Mouse (Mus musculus) stomach, embryonic 16.5 days (tissue): ENCODE data around the gene Aff2. TPM values are rescaled to one million over a fixed set of nuclear protein-coding genes. Genes with fewer than 3 reads are reported as not detected.

ENCODE experiments used
- ATAC-seq: fragments of 200-750 bp; cut with Nextera tagmentation; 2 replicates; pipeline ENCODE4 v1.8.0; 2017; ENCODE audit warnings: moderate number of reproducible peaks, moderate TSS enrichment; ENCODE audit not compliant: insufficient read depth, low FRiP score
- H3K27ac ChIP-seq: fragments of 300-500 bp; sonication (generic); 2 replicates; pipeline ENCODE4 v1.5.1; 2014; ENCODE audit warnings: low read length
- H3K27me3 ChIP-seq: fragments of 300-500 bp; sonication (generic); 2 replicates; pipeline ENCODE4 v1.6.1; 2014; ENCODE audit warnings: low read length, control low read depth, mixed read lengths; ENCODE audit not compliant: control insufficient read depth, insufficient read depth
- H3K36me3 ChIP-seq: fragments of 300-500 bp; sonication (generic); 2 replicates; pipeline ENCODE4 v1.6.1; 2014; ENCODE audit warnings: low read length; ENCODE audit not compliant: control insufficient read depth, insufficient read depth
- H3K4me1 ChIP-seq: fragments of 300-500 bp; sonication (generic); 2 replicates; pipeline ENCODE4 v1.6.1; 2014; ENCODE audit warnings: low read length, control low read depth, mixed read lengths; ENCODE audit not compliant: control insufficient read depth, insufficient read depth
- H3K4me2 ChIP-seq: fragments of 300-500 bp; sonication (generic); 2 replicates; pipeline ENCODE4 v1.6.1; 2014; ENCODE audit warnings: low read depth, low read length, mixed read lengths
- H3K4me3 ChIP-seq: fragments of 300-500 bp; sonication (generic); replicated peaks from 2 replicates; pipeline ENCODE4 v1.5.1; 2014; ENCODE audit warnings: mild to moderate bottlenecking, low read length
- H3K9ac ChIP-seq: fragments of 300-500 bp; sonication (generic); 2 replicates; pipeline ENCODE4 v1.6.1; 2014; ENCODE audit warnings: low read length
- H3K9me3 ChIP-seq: fragments of 300-500 bp; sonication (generic); replicated peaks from 2 replicates; pipeline ENCODE4 v1.6.1; 2016; ENCODE audit warnings: low read length, control low read depth; ENCODE audit not compliant: control insufficient read depth
- WGBS: fragments of 180-500 bp; shearing (Covaris S2); extraction: QIAGEN DNeasy Blood & Tissue Kit; methylation state at CpG from one replicate; pipeline ENCODE4 v1.1.7; 2014; 5-methylcytosine and 5-hydroxymethylcytosine counted together
- polyA plus RNA-seq: library from polyadenylated mRNA; unstranded; fragments of >200 nt; fragmentation: Nextera tagmentation; extraction: Ambion mirVana; gene quantifications from 2 replicates; pipeline ENCODE4 v1.2.1, GENCODE M21; 2015

Aff2 gene
- 1.2 and 1.7 TPM in 2 replicates for polyA plus RNA-seq

DNA sequence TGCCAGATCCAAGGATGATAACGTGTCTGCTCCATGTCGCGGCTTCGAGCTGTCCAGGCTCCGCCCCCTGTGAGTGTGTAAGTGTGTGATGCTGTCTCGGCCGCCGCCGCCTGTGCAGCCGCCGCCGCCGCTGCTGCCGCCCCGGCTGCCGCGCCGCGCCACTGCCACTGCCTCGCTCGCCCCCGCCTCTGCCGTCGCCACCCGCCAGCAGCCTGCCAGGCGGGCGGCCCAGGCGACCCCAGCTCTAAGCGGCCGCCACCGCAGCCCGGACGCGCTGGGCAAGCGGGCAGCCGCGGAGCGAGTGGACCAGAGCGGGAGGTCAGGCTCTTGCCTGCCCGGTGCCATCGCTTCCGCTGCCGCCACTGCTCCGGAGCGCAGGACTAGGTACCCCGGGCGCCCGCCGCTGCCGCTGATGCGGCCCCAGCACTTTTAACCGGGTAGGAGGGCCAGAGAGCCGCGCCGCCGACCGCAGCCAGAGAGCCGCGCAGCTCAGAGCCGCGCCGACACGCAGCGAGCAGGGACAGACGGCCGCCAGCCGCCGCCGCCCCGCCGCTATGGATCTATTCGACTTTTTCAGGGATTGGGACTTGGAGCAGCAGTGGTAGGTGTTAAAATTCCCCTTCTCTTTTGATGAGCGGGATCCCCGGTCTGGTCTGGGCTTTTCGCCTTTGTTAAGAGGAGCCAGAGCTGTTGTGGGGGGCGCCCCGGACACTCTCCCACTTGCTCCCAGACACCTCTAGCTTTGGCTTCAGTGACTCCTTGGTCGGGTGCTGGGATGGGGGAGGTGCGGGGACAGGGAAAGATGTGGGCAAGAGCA is at the start of gene Aff2:
TSS of gene Aff2 (plus strand) at position 57 of the 817 bp plus-strand sequence.
- peak; percentile 85 for ATAC-seq
- Histone ChIP-seq H3K27me3 (peaks cover 13% of the 10 kb centered on the region), H3K9me3 (no peaks in the 10 kb centered on the region), H3K9ac (peak within 1 kb of the TSS; percentile 71), H3K27ac (no peak within 1 kb of the TSS), H3K4me1 (no peaks in the 10 kb centered on the region), H3K4me2 (peak within 1 kb of the TSS; percentile 56), H3K4me3 (peak within 1 kb of the TSS; percentile 62), H3K36me3 (no peaks in the 10 kb centered on the region)
- WGBS = 12% methylated on average over 61 of the region's 79 CpGs

DNA sequence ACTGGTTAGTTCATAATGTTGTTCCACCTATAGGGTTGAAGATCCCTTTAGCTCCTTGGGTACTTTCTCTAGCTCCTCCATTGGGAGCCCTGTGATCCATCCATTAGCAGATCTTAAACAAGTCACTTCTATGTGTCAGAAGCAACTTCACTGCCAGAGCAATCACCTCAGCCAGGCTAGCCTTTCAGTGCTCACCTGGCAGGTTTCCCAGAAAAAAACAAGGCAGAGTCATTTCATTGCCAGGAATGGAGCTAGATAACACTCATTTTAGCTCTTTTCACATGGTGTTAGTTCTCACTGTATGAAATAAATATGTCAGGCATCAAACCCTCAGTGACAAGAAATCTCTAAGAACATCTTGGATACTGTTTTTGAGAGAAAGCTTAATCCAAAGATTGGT is 22.8 kb upstream of the Aff2 start:
- Histone ChIP-seq H3K27me3 (no peaks in the 10 kb centered on the region), H3K36me3 (no peaks in the 10 kb centered on the region), H3K4me2 (no peak overlapping the region), H3K4me1 (no peaks in the 10 kb centered on the region), H3K4me3 (no peak overlapping the region), H3K27ac (no peak overlapping the region), H3K9me3 (no peaks in the 10 kb centered on the region), H3K9ac (no peak overlapping the region)
- no peak for ATAC-seq

DNA sequence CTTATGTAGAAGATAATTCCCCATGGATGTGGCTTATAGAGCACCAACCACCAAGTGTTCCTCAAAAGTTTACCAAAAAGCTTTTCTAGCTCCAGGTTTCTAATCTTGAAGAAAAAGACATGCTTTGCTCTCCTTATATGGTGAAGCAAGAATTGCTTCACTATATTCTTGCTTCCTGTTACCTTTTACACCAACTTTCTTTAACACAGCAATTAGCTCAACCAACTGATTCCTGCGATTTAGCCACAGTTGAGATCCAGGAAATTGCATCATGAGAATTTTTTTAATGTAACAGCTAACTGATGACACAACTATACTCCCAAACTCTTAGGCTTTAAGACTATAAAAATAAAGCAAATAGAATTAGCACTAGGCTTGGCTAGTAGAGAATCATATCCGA is 4.5 kb upstream of the Aff2 start:
- Histone ChIP-seq H3K4me1 (no peaks in the 10 kb centered on the region), H3K4me2 (no peak overlapping the region), H3K27ac (no peak overlapping the region), H3K27me3 (peaks cover 8% of the 10 kb centered on the region; the same call in 1 of the 2 replicates), H3K36me3 (no peaks in the 10 kb centered on the region), H3K9me3 (no peaks in the 10 kb centered on the region), H3K9ac (no peak overlapping the region), H3K4me3 (no peak overlapping the region)
- ATAC-seq = no peak
- 77% methylated on average over 2 of the region's 2 CpGs for WGBS

DNA sequence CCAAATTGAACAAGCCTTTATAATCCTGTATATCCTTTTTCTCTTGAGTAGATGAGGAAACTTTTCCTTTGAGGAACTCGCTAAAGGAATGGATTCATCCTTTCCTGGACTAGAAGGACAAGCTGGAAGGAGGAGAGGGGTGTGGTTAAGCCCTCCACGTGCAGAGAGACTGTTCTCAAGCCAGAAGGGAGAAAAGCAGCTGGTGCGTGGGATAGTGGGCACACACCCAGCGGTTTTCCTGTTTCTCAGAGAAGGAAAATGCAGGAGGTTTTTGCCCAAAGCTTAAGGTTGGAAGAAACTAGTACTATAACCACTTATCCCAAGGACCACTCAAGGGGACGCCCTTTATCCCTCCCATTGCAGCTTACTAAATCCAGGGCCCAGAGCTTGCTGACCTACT is 734 bp upstream of the Aff2 start:
- Histone ChIP-seq H3K9ac (no peak overlapping the region), H3K27ac (no peak overlapping the region), H3K4me2 (no peak overlapping the region), H3K27me3 (peaks cover 13% of the 10 kb centered on the region), H3K4me3 (no peak overlapping the region), H3K4me1 (no peaks in the 10 kb centered on the region), H3K9me3 (no peaks in the 10 kb centered on the region), H3K36me3 (no peaks in the 10 kb centered on the region)
- ATAC-seq = no peak
- 27% methylated on average over 5 of the region's 5 CpGs for WGBS

DNA sequence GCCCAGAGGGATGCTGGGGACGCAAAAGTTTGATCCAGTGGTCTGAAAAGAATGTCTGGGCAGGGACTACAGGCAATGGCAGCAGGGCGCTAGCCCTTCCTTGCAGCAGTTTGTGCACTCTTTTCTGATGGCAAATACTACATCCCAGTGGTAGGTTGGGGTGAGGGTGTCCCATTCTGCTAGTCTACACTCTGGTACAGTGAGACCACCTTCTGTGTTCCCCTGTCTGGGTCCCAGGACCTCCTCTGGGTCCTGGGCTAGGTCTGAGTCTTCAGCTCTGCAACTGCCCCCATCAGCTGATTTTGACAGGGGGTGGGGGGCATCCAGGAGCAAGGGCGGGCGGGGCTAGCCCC is 233 bp upstream of the Aff2 start:
- Histone ChIP-seq H3K4me1 (no peaks in the 10 kb centered on the region), H3K36me3 (no peaks in the 10 kb centered on the region), H3K9ac (peak overlapping the region; percentile 71), H3K4me2 (peak overlapping the region; percentile 56), H3K4me3 (peak overlapping the region; percentile 62), H3K27ac (no peak overlapping the region), H3K9me3 (no peaks in the 10 kb centered on the region), H3K27me3 (peaks cover 13% of the 10 kb centered on the region)
- ATAC-seq = peak; percentile 56
- WGBS = 18% methylated on average over 4 of the region's 4 CpGs

DNA sequence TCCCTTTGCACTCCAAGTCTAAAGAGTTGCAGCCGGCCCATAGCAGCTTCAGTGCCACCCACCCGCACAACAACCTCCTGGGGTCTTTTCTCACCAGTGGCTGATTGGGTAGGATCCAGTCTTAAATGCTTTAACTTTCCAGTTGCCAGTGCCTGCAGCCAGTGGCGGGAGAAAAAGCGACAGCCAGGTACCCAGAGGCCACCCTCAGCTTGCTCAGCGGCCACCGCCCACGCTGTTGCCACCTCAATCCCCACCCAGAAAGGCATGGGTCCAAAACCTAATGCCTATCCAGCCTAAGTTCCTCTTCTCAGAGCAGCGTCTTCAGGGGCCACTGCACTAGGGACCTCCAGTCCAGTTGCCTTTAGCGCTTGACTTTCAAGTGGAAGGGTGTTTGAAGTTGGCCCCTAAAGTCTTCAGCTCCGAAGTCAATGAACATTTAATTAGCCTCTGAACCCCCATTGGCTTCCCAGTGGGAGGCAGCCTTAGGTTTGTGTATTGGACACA is 1.0 kb downstream of the Aff2 start:
- Histone ChIP-seq H3K36me3 (no peaks in the 10 kb centered on the region), H3K27me3 (peaks cover 13% of the 10 kb centered on the region), H3K27ac (no peak overlapping the region), H3K9me3 (no peaks in the 10 kb centered on the region), H3K4me2 (peak overlapping the region; percentile 56), H3K4me3 (peak overlapping the region; percentile 62), H3K4me1 (no peaks in the 10 kb centered on the region), H3K9ac (peak overlapping the region; percentile 71; the same call in 1 of the 2 replicates)
- WGBS = 17% methylated on average over 10 of the region's 10 CpGs
- ATAC-seq = no peak

DNA sequence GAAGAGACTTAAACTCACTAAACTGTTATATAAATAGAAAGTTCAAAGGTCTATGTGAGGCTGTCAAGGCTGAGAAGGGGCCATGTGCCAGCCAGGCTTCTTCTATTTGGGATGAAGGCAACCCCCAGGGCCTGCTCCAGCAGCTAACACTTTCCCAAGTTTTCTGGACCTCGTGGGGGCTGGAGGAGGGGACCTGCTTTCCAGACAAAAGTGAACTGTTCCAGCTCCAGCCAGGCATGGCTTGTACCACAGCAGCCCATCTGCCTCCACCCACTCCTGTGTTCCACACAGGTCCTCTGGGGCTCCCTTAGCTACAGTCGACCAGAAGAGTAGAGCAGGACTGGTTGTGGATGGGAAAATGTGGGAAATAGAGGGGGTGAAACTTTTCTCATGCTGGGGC is 4.1 kb downstream of the Aff2 start:
- no peak for ATAC-seq
- Histone ChIP-seq H3K27me3 (peaks cover 13% of the 10 kb centered on the region), H3K4me2 (no peak overlapping the region), H3K4me3 (no peak overlapping the region), H3K9ac (no peak overlapping the region), H3K27ac (no peak overlapping the region), H3K9me3 (no peaks in the 10 kb centered on the region), H3K4me1 (no peaks in the 10 kb centered on the region), H3K36me3 (no peaks in the 10 kb centered on the region)
- 17% methylated on average over 2 of the region's 2 CpGs for WGBS

DNA sequence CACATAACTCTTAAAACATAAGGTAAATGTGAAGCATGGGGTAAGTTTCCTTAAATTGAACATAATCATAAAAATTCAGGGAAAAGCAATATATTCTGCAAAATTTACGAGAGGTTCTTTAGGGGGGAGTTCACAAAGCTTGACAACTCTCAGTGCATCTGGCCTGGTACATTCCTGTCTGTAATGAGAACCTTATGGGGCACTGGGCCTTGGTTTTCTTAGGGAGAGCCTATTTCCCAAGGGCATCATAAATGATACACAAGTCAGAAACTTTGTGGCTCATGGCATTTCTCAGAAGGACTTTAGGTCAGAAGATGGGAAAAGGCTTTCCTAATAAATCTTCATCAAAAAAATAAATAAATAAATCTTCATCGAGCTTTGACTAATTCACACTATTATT is 13.2 kb downstream of the Aff2 start:
- H3K4me1 ChIP-seq = no peaks in the 10 kb centered on the region
- H3K36me3 ChIP-seq = no peaks in the 10 kb centered on the region
- ATAC-seq = no peak
- 66% methylated on average over 2 of the region's 2 CpGs for WGBS
- H3K27ac ChIP-seq = no peak overlapping the region
- H3K9me3 ChIP-seq = no peaks in the 10 kb centered on the region
- no peak overlapping the region for H3K4me2 ChIP-seq
- H3K9ac ChIP-seq = no peak overlapping the region
- no peaks in the 10 kb centered on the region for H3K27me3 ChIP-seq
- H3K4me3 ChIP-seq = no peak overlapping the region

DNA sequence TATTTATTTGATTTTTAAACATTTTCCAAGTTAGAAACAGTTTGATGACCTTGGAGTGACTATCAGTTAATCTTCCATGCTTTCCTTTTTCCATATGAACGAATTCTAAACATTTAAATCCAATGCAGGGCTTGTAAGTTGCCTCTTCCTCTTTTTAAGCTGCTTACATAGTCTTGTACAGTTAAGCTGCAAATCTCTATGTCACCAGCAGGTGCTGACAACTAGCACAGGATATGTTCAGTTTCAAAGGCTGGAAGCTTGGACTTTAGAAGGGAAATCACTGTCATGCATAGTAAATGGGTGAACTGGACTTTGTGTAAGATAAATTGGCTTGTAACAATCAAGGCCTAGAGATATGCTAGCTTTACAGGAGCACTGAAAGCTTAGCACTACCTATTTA is 29.6 kb downstream of the Aff2 start:
- no peaks in the 10 kb centered on the region for H3K4me1 ChIP-seq
- H3K4me3 ChIP-seq = no peak overlapping the region
- H3K27ac ChIP-seq = no peak overlapping the region
- no peak for ATAC-seq
- H3K4me2 ChIP-seq = no peak overlapping the region
- H3K9me3 ChIP-seq = no peaks in the 10 kb centered on the region
- no peaks in the 10 kb centered on the region for H3K36me3 ChIP-seq
- WGBS = 16% methylated on average over 1 of the region's 1 CpGs
- no peaks in the 10 kb centered on the region for H3K27me3 ChIP-seq
- no peak overlapping the region for H3K9ac ChIP-seq
